Mouse (Mus musculus) heart, postnatal 0 days (tissue): Measurements from ENCODE around the gene Tpp2.

Experiments
- CTCF ChIP-seq: IDR thresholded peaks from 2 replicates; pipeline ENCODE4 v1.5.1; 2016; ENCODE audit warnings: antibody characterized with exemption, control low read depth, low read depth
- EP300 ChIP-seq: IDR thresholded peaks from 2 replicates; pipeline ENCODE4 v1.6.1; 2016; ENCODE audit warnings: antibody characterized with exemption, low read depth

DNA sequence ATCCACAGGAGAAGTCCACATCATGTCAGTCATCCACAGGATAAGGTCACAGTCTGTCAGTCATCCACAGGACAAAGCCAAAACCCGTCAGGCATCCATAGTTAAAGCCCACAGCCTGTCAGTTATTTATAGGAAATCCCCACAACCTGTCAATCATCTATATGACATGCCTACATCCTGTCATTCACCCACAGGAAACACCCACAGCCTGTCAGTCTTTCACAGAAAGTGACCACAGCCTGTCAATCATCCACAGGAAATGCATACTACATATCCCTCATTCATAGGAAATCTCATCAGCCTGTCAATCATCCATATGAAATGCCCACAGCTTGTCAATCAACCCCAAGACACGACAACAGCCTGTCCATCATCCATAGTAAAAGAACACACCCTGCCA lies 36.3 kb upstream of the Tpp2 start:
- no peak for TF ChIP-seq CTCF
- no peak for TF ChIP-seq EP300
